Mouse (Mus musculus): ENCODE measurements at regions not wholly inside any gene's neighbourhood (a gene's known extent, or its start where the extent isn't known, plus 50 kb on each side); places are given as distances from the start of the nearest gene placed in this dataset.

DNA sequence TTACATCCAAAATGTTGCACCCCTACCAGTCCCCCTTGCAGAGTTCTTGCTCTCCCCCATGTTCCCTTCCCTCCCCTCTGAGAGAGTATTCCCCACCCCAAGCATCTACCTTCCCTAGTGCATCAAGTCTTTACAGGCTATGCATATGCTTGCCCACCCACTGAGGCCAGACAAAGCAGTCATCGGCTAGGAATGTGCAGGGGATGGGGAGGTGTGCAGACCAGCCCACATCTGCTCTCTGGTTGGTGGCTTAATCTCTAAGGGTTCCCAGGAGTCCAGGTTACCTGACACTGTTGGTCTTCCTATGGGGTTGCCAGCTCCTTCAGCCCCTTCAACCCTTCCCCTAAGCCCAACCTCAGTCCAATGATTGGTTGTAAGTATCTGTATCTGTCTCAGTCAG is 281.8 kb upstream of the C030005K15Rik start:
- H3K27ac ChIP-seq (ENCODE audit: low read depth), result no peak overlapping the region
- TF ChIP-seq CTCF (IDR thresholded peaks at IDR 0.05; ENCODE audit: low read depth), result no peak
- ATAC-seq (ENCODE audit: insufficient read depth) (no peak), DNase-seq (no peak)
- WGBS, result 27% methylated on average over 1 of the region's 1 CpGs
- H3K4me3 ChIP-seq (ENCODE audit: low read depth, low read length), result no peak overlapping the region
- H3K36me3 ChIP-seq (ENCODE audit: insufficient read depth), result no peaks in the 10 kb centered on the region
- no peaks in the 10 kb centered on the region for H3K4me1 ChIP-seq (ENCODE audit: insufficient read depth)
- no peak overlapping the region for H3K9ac ChIP-seq
- H3K4me2 ChIP-seq, result no peak overlapping the region
- H3K9me3 ChIP-seq (ENCODE audit: low read depth, low read length), result no peaks in the 10 kb centered on the region
- no peaks in the 10 kb centered on the region for H3K27me3 ChIP-seq (ENCODE audit: insufficient read depth, low read length)

DNA sequence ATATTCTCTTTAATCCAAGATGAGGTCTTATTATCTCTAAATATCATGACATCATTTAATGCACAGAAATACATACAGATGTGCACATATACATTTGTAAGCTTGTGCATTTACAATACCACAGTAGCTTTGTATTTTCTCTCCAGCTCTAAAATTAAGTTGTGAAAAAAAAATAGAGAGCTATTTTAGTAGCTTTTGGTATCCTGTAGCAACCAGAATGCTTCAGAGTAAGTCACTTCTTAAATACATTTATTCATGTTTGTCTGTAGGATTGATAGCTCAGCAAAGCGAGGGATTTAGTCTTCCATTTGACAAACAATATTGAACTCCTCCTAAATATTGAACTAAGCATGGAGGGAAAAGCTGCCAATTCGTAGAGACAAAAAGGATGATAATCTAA is 286.4 kb upstream of the C030005K15Rik start:
- Histone ChIP-seq H3K4me1 (ENCODE audit: insufficient read depth) (no peaks in the 10 kb centered on the region), H3K27ac (ENCODE audit: low read depth) (no peak overlapping the region), H3K4me2 (no peak overlapping the region), H3K27me3 (ENCODE audit: insufficient read depth, low read length) (no peaks in the 10 kb centered on the region), H3K9ac (no peak overlapping the region), H3K9me3 (ENCODE audit: low read depth, low read length) (no peaks in the 10 kb centered on the region), H3K4me3 (ENCODE audit: low read depth, low read length) (no peak overlapping the region), H3K36me3 (ENCODE audit: insufficient read depth) (no peaks in the 10 kb centered on the region)
- WGBS, result 86% methylated on average over 2 of the region's 2 CpGs
- DNase-seq, result no peak
- ATAC-seq (ENCODE audit: insufficient read depth), result no peak
- no peak for TF ChIP-seq CTCF (IDR thresholded peaks at IDR 0.05; ENCODE audit: low read depth)

DNA sequence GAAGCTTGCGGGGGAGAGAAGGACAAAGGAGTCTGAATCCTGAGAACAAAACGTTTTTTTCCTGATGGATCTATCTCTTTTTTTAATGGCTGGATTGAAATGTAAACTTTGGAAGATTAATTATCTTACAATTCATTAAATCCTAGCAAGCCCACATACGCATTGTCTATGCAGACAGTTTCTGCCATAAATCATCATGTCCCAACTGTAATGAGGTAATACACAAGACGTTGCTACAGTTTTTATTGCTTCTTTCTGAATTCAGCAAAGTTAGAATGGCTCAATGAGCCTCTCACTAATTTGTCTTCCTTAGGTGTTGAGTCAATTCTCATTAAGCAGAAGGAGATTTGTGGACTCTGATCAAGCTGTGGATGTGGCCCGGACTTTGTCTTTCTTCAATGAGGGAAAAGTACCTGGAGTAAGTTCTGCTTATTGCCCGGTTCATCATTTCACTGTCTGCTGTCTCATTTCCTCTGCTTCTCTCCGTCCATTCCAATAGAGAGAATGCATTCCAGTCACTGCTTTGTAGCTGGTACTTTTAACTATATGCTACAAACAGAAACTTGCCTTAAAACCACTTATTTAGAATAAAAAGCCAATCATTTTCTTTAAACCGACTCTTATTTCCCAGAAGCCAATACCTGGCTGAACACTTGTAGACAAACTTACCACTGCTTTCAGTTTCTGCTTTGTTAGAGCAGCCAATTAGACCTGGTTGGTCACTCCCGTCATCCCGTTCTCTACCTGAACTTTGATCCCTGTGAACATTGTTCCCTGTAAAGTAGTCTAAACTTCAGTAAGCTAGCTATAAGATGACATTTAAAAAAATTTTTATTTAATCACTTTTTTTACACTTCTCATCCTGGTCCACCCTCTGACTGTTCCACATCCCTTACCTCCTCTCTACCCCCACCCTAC is 288.7 kb upstream of the C030005K15Rik start:
- Histone ChIP-seq H3K4me1 (ENCODE audit: insufficient read depth) (no peaks in the 10 kb centered on the region), H3K9me3 (ENCODE audit: low read depth, low read length) (no peaks in the 10 kb centered on the region), H3K36me3 (ENCODE audit: insufficient read depth) (no peaks in the 10 kb centered on the region), H3K4me3 (ENCODE audit: low read depth, low read length) (no peak overlapping the region), H3K27ac (ENCODE audit: low read depth) (no peak overlapping the region), H3K27me3 (ENCODE audit: insufficient read depth, low read length) (no peaks in the 10 kb centered on the region), H3K4me2 (no peak overlapping the region), H3K9ac (no peak overlapping the region)
- DNase-seq (no peak), ATAC-seq (ENCODE audit: insufficient read depth) (no peak)
- WGBS, result 70% methylated on average over 10 of the region's 10 CpGs
- no peak for TF ChIP-seq CTCF (IDR thresholded peaks at IDR 0.05; ENCODE audit: low read depth)

DNA sequence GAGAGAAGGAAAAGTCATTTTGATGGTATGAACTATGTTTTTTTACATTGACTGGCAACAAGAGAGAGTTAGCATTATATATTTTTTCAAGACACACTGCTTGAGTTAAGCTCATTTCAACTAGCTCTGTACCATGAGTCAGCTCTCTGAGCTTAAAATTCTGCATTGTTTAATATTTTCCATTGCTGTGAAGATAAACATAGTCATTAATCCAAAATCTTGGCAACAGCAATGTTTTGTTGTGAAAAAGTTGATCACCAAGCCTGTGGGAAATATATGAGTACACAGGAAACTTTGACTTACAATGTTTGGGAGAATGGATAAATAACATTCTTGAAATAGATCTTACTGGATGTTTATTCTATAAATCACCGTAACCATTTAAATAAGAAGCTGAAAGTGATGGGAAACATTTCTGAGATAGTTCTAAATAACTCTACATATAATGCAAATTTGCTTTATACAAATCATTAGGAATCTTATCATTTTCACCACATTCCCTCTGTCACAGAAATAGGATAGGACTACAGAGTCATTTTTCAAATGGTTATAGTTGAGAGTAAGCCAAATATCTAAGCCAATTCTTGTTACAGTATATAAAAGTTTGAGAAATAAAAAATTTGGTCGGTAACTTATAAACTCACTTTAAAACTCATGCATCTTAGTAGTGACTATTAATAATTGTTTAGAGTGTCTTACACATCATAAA is 290.2 kb upstream of the C030005K15Rik start:
- Histone ChIP-seq H3K4me3 (ENCODE audit: low read depth, low read length) (no peak overlapping the region), H3K36me3 (ENCODE audit: insufficient read depth) (no peaks in the 10 kb centered on the region), H3K9me3 (ENCODE audit: low read depth, low read length) (no peaks in the 10 kb centered on the region), H3K4me2 (no peak overlapping the region), H3K9ac (no peak overlapping the region), H3K4me1 (ENCODE audit: insufficient read depth) (no peaks in the 10 kb centered on the region), H3K27ac (ENCODE audit: low read depth) (no peak overlapping the region), H3K27me3 (ENCODE audit: insufficient read depth, low read length) (no peaks in the 10 kb centered on the region)
- DNase-seq (peak; percentile 86), ATAC-seq (ENCODE audit: insufficient read depth) (peak; percentile 80)
- 33% methylated on average over 2 of the region's 2 CpGs for WGBS
- TF ChIP-seq CTCF (IDR thresholded peaks at IDR 0.05; ENCODE audit: low read depth), result no peak

DNA sequence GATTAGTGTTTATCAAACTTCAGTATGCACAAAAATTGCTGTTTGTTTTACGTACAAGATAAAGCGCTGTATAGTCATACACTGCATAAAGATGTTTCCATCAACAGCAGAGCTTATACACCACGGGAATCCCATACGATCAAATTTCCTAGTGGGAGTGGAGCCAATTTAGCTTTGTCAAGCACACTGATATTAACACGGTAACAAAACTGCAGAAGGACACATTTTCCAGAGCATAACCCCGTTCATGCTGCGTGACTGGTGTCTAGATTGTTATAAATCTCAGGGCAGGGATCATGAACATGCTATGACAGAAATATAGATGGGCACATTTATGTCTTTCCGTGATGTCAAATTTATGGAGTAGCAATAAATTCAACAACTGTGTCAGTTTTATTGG is 302.6 kb upstream of the C030005K15Rik start:
- 33% methylated on average over 8 of the region's 8 CpGs for WGBS
- Histone ChIP-seq H3K36me3 (ENCODE audit: insufficient read depth) (no peaks in the 10 kb centered on the region), H3K4me1 (ENCODE audit: insufficient read depth) (no peaks in the 10 kb centered on the region), H3K4me2 (peak overlapping the region; percentile 7; the same call in 1 of the 2 replicates), H3K27ac (ENCODE audit: low read depth) (no peak overlapping the region), H3K9me3 (ENCODE audit: low read depth, low read length) (no peaks in the 10 kb centered on the region), H3K9ac (no peak overlapping the region), H3K27me3 (ENCODE audit: insufficient read depth, low read length) (no peaks in the 10 kb centered on the region), H3K4me3 (ENCODE audit: low read depth, low read length) (no peak overlapping the region)
- TF ChIP-seq CTCF (IDR thresholded peaks at IDR 0.05; ENCODE audit: low read depth), result no peak
- DNase-seq (peak; percentile 60), ATAC-seq (ENCODE audit: insufficient read depth) (peak; percentile 31; the same call in 1 of the 2 replicates)

DNA sequence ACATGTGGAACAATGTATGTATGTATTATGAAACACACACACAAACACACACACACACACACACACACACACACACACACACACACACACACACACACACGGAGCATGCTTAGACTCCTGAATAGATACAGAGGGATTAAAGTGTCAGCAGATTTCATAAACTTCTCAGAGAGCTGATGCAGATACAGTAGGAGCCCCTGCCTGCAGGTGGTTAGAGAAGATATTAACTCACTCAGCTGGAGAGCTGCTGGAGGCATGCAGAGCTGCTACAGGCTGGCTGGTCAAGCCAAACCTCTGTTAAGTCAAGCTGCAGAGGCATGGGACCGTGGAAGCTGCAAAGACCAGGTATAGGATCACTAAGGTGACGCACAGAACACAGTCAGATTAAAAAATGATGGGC is 303.1 kb upstream of the C030005K15Rik start:
- H3K4me1 ChIP-seq (ENCODE audit: insufficient read depth), result no peaks in the 10 kb centered on the region
- TF ChIP-seq CTCF (IDR thresholded peaks at IDR 0.05; ENCODE audit: low read depth), result no peak
- no peak overlapping the region for H3K27ac ChIP-seq (ENCODE audit: low read depth)
- H3K36me3 ChIP-seq (ENCODE audit: insufficient read depth), result no peaks in the 10 kb centered on the region
- no peak overlapping the region for H3K4me3 ChIP-seq (ENCODE audit: low read depth, low read length)
- WGBS, result 53% methylated on average over 3 of the region's 3 CpGs
- DNase-seq (no peak), ATAC-seq (ENCODE audit: insufficient read depth) (no peak)
- H3K4me2 ChIP-seq, result no peak overlapping the region
- no peaks in the 10 kb centered on the region for H3K9me3 ChIP-seq (ENCODE audit: low read depth, low read length)
- H3K27me3 ChIP-seq (ENCODE audit: insufficient read depth, low read length), result no peaks in the 10 kb centered on the region
- H3K9ac ChIP-seq, result no peak overlapping the region

DNA sequence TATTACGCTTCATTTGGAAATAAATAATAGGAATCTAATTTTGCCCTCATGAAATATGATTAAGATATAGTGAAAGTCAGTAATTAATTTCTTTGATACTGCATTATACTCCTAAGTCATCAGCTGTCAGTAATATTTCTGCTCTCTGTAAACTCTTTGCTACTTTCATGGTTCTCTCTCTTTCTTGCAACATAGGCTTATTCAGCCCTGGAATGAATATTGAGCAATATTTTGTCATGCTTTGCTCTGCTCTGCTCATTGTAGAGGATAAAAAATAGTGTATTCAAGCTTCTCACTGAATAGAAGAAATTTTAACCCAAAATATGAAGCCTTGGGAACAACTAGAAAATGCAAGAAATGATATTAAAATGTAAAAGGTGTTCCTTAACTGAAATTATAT is 306.1 kb upstream of the C030005K15Rik start:
- no peak for DNase-seq
- no peak for TF ChIP-seq CTCF (IDR thresholded peaks at IDR 0.05; ENCODE audit: low read depth)
- 91% methylated on average over 1 of the region's 1 CpGs for WGBS

More for the DNA sequence above, 306.1 kb upstream of the C030005K15Rik start:
- Histone ChIP-seq H3K9me3 (ENCODE audit: low read depth, low read length) (no peaks in the 10 kb centered on the region), H3K9ac (no peak overlapping the region), H3K27me3 (ENCODE audit: insufficient read depth, low read length) (no peaks in the 10 kb centered on the region), H3K4me2 (no peak overlapping the region), H3K36me3 (ENCODE audit: insufficient read depth) (no peaks in the 10 kb centered on the region), H3K4me3 (ENCODE audit: low read depth, low read length) (no peak overlapping the region), H3K4me1 (ENCODE audit: insufficient read depth) (no peaks in the 10 kb centered on the region), H3K27ac (ENCODE audit: low read depth) (no peak overlapping the region)
- ATAC-seq (ENCODE audit: insufficient read depth), result no peak
